Mouse (Mus musculus) spleen, adult 2 months (tissue): ENCODE data around the gene B3gntl1. TPM values are rescaled to one million over a fixed set of nuclear protein-coding genes. Genes with fewer than 3 reads are reported as not detected.

ENCODE experiments used
- DNase-seq, 2 experiments: peaks; one replicate each; pipeline versions ENCODE4 v3.0.0 to v3.0.0-alpha.2; 2012 to 2021; ENCODE audit warnings: low spot score in 2 of 2, low read depth in 1 of 2
- H3K27ac ChIP-seq: fragments of 200-500 bp; 2 replicates; pipeline ENCODE4 v1.5.1; 2012; ENCODE audit warnings: low read length, inconsistent platforms; ENCODE audit not compliant: insufficient read depth
- H3K27me3 ChIP-seq: fragments of 200-500 bp; 2 replicates; pipeline ENCODE4 v1.6.1; 2012; ENCODE audit warnings: mild to moderate bottlenecking, moderate library complexity, low read length, inconsistent platforms; ENCODE audit not compliant: control insufficient read depth, insufficient read depth
- H3K36me3 ChIP-seq: fragments of 200-500 bp; 2 replicates; pipeline ENCODE4 v1.6.1; 2012; ENCODE audit warnings: mild to moderate bottlenecking, low read length, inconsistent platforms; ENCODE audit not compliant: control insufficient read depth, insufficient read depth
- H3K4me1 ChIP-seq: fragments of 200-500 bp; 2 replicates; pipeline ENCODE4 v1.6.1; 2011; ENCODE audit warnings: inconsistent platforms; ENCODE audit not compliant: control insufficient read depth, insufficient read depth, insufficient read length
- H3K4me3 ChIP-seq: fragments of 200-500 bp; 2 replicates; pipeline ENCODE4 v1.5.1; 2011; ENCODE audit warnings: mild to moderate bottlenecking, inconsistent platforms; ENCODE audit not compliant: insufficient read depth, insufficient read length; ENCODE audit errors: extremely low read depth
- CTCF ChIP-seq: fragments of 200-500 bp; IDR thresholded peaks from 2 replicates; pipeline ENCODE4 v1.5.1; 2011; ENCODE audit warnings: mild to moderate bottlenecking, inconsistent platforms; ENCODE audit not compliant: insufficient read depth, insufficient read length, insufficient replicate concordance; ENCODE audit errors: extremely low read depth
- POLR2A ChIP-seq: fragments of 200-500 bp; IDR thresholded peaks from 2 replicates; pipeline ENCODE4 v1.6.1; 2011; ENCODE audit warnings: low read depth, low read length, inconsistent platforms
- WGBS: fragments of 180-500 bp; shearing (Covaris S2); methylation state at CpG from one replicate; pipeline ENCODE4 v1.1.7; 2018; 5-methylcytosine and 5-hydroxymethylcytosine counted together
- polyA plus RNA-seq: library from polyadenylated mRNA; depleted of rRNA; stranded (reverse); fragments of >200 nt; gene quantifications from 2 replicates; pipeline ENCODE4 v1.2.3, GENCODE M21; 2012

B3gntl1 gene
- polyA plus RNA-seq, 1 experiment: 8.1 TPM

GRCm38 (mm10) chr11:121686091-121686490 is 13.1 kb upstream of the B3gntl1 start:
- DNase-seq: no peak
- no peak overlapping the region for H3K27ac ChIP-seq
- WGBS: 76% methylated on average over 4 of the region's 4 CpGs
- no peaks in the 10 kb centered on the region for H3K27me3 ChIP-seq
- peaks cover 5% of the 10 kb centered on the region; the same call in 1 of the 2 replicates for H3K4me1 ChIP-seq
- TF ChIP-seq CTCF (no peak), POLR2A (no peak)
- no peaks in the 10 kb centered on the region for H3K36me3 ChIP-seq
- H3K4me3 ChIP-seq: no peak overlapping the region

- WGBS: 83% methylated on average over 6 of the region's 6 CpGs
- no peak for DNase-seq
- no peak overlapping the region for H3K4me3 ChIP-seq
- H3K4me1 ChIP-seq: peaks cover 5% of the 10 kb centered on the region; the same call in 1 of the 2 replicates
- TF ChIP-seq CTCF: no peak
- TF ChIP-seq POLR2A: no peak
- H3K27ac ChIP-seq: no peak overlapping the region
- H3K27me3 ChIP-seq: no peaks in the 10 kb centered on the region
- no peaks in the 10 kb centered on the region for H3K36me3 ChIP-seq
These were observed 12.6 kb upstream of the B3gntl1 start for GRCm38 (mm10) chr11:121685491-121686001.

GRCm38 (mm10) chr11:121683243-121683642 is 10.3 kb upstream of the B3gntl1 start:
- WGBS: 79% methylated on average over 3 of the region's 3 CpGs
- Histone ChIP-seq H3K27me3 (no peaks in the 10 kb centered on the region), H3K4me3 (no peak overlapping the region), H3K4me1 (peaks cover 5% of the 10 kb centered on the region; the same call in 1 of the 2 replicates), H3K36me3 (no peaks in the 10 kb centered on the region), H3K27ac (no peak overlapping the region)
- no peak for TF ChIP-seq CTCF
- no peak for TF ChIP-seq POLR2A
- DNase-seq: no peak

- H3K4me3 ChIP-seq: no peak overlapping the region
- no peaks in the 10 kb centered on the region for H3K36me3 ChIP-seq
- H3K4me1 ChIP-seq: no peaks in the 10 kb centered on the region
- TF ChIP-seq CTCF: no peak
- TF ChIP-seq POLR2A: no peak
- WGBS: 54% methylated on average over 5 of the region's 5 CpGs
- H3K27ac ChIP-seq: no peak overlapping the region
- no peak for DNase-seq
- H3K27me3 ChIP-seq: no peaks in the 10 kb centered on the region
These were observed 7.8 kb upstream of the B3gntl1 start for GRCm38 (mm10) chr11:121680750-121681149.

GRCm38 (mm10) chr11:121679581-121679980 is 6.6 kb upstream of the B3gntl1 start:
- H3K27me3 ChIP-seq: no peaks in the 10 kb centered on the region
- H3K4me1 ChIP-seq: no peaks in the 10 kb centered on the region
- H3K27ac ChIP-seq: no peak overlapping the region
- no peaks in the 10 kb centered on the region for H3K36me3 ChIP-seq
- 79% methylated on average over 2 of the region's 2 CpGs for whole genome bisulfite sequencing
- no peak for DNase-seq
- TF ChIP-seq POLR2A: no peak
- TF ChIP-seq CTCF: no peak
- H3K4me3 ChIP-seq: no peak overlapping the region

GRCm38 (mm10) chr11:121676836-121677235 is 3.9 kb upstream of the B3gntl1 start:
- Histone ChIP-seq H3K27ac (no peak overlapping the region), H3K36me3 (no peaks in the 10 kb centered on the region), H3K4me3 (no peak overlapping the region), H3K4me1 (peaks cover 3% of the 10 kb centered on the region; the same call in 1 of the 2 replicates), H3K27me3 (no peaks in the 10 kb centered on the region)
- no peak for DNase-seq
- no peak for TF ChIP-seq POLR2A
- no peak for TF ChIP-seq CTCF
- 94% methylated on average over 2 of the region's 2 CpGs for WGBS

GRCm38 (mm10) chr11:121673629-121674028 is 676 bp upstream of the B3gntl1 start:
- TF ChIP-seq CTCF (no peak), POLR2A (no peak)
- Histone ChIP-seq H3K27me3 (no peaks in the 10 kb centered on the region), H3K36me3 (no peaks in the 10 kb centered on the region; the same call in 1 of the 2 replicates), H3K27ac (peak overlapping the region; percentile 86), H3K4me3 (peak overlapping the region; percentile 46; the same call in 1 of the 2 replicates), H3K4me1 (peaks cover 3% of the 10 kb centered on the region; the same call in 1 of the 2 replicates)
- WGBS: 46% methylated on average over 7 of the region's 7 CpGs
- no peak for DNase-seq
